In genomic region chr15:30992901-30993300, GRCm38 (mm10) we compare ENCODE assay signal across 18 mouse cellular contexts.
"Had no signal": no experiment of that assay in that cellular context is flagged by ENCODE, and none has a peak within 500 bp of the region (broad histone marks: within the 10 kb centered on the region; RNA-seq: fewer than 3 reads in every experiment).

No protein-coding gene starts in this region.

- H3K27ac ChIP-seq: liver, embryonic 15.5 days; lung, embryonic 15.5 days; macrophage; midbrain, embryonic 12.5 days; neural tube, embryonic 12.5 days; stomach, embryonic 15.5 days; stomach, postnatal 0 days had no signal

- DNase-seq: liver, postnatal 0 days; lung, adult 2 months; lung, postnatal 10 days; lung, postnatal 36 days; midbrain, embryonic 14.5 days; right cerebral cortex, postnatal 14 days; thymus, adult 2 months; thymus, postnatal 25 days; thymus, postnatal 4 days had no signal

- H3K4me2 ChIP-seq: liver, embryonic 15.5 days; lung, embryonic 15.5 days; midbrain, embryonic 12.5 days; neural tube, embryonic 12.5 days; stomach, embryonic 15.5 days had no signal

- H3K27me3 ChIP-seq: liver, embryonic 15.5 days; lung, embryonic 15.5 days; midbrain, embryonic 12.5 days; neural tube, embryonic 12.5 days; stomach, embryonic 15.5 days had no signal

- ATAC-seq: liver, postnatal 0 days; midbrain, embryonic 16.5 days had no signal

- H3K4me3 ChIP-seq: liver, embryonic 15.5 days; lung, embryonic 15.5 days; megakaryocyte, embryonic 14.5 days; midbrain, embryonic 12.5 days; neural tube, embryonic 12.5 days; stomach, embryonic 15.5 days had no signal

- H3K36me3 ChIP-seq: liver, embryonic 15.5 days; lung, embryonic 15.5 days; midbrain, embryonic 12.5 days; neural tube, embryonic 12.5 days; stomach, embryonic 15.5 days had no signal

- H3K9me3 ChIP-seq: liver, embryonic 15.5 days; lung, embryonic 15.5 days; midbrain, embryonic 12.5 days; neural tube, embryonic 12.5 days; stomach, embryonic 15.5 days had no signal

- H3K9ac ChIP-seq: liver, embryonic 15.5 days; liver, postnatal 0 days; lung, embryonic 15.5 days; midbrain, embryonic 12.5 days; neural tube, embryonic 12.5 days; stomach, embryonic 15.5 days had no signal

- H3K4me1 ChIP-seq: liver, embryonic 15.5 days; megakaryocyte, embryonic 14.5 days; midbrain, embryonic 12.5 days; neural tube, embryonic 12.5 days; stomach, embryonic 15.5 days had no signal
